Mouse (Mus musculus) small intestine, adult 2 months (tissue): Measurements from ENCODE around the gene Rpsa. TPM values are rescaled to one million over a fixed set of nuclear protein-coding genes. Genes with fewer than 3 reads are reported as not detected.

Experiments
- H3K27ac ChIP-seq: fragments of 200-500 bp; 2 replicates; pipeline ENCODE4 v1.5.1; 2012; ENCODE audit warnings: low read depth, low read length, control low read depth, inconsistent platforms; ENCODE audit not compliant: insufficient read depth
- H3K27me3 ChIP-seq: fragments of 200-500 bp; 2 replicates; pipeline ENCODE4 v1.6.1; 2012; ENCODE audit warnings: mild to moderate bottlenecking, moderate library complexity, low read length, inconsistent platforms; ENCODE audit not compliant: control insufficient read depth, insufficient read depth
- H3K36me3 ChIP-seq: fragments of 200-500 bp; 2 replicates; pipeline ENCODE4 v1.6.1; 2012; ENCODE audit warnings: mild to moderate bottlenecking, low read length, control low read depth, inconsistent platforms; ENCODE audit not compliant: control insufficient read depth, insufficient read depth
- H3K4me1 ChIP-seq: fragments of 200-500 bp; 2 replicates; pipeline ENCODE4 v1.6.1; 2012; ENCODE audit warnings: low read length, inconsistent platforms, mixed read lengths; ENCODE audit not compliant: control insufficient read depth, insufficient read depth, insufficient read length
- H3K4me3 ChIP-seq: fragments of 200-500 bp; 2 replicates; pipeline ENCODE4 v1.5.1; 2012; ENCODE audit warnings: low read depth, mild to moderate bottlenecking, control low read depth, inconsistent platforms, low read length, moderate library complexity
- CTCF ChIP-seq: fragments of 200-500 bp; IDR thresholded peaks from 2 replicates; pipeline ENCODE4 v1.5.1; 2012; ENCODE audit warnings: low read depth, mild to moderate bottlenecking, control low read depth, inconsistent platforms, low read length, moderate library complexity, mixed read lengths; ENCODE audit not compliant: insufficient replicate concordance, insufficient read length; ENCODE audit errors: extremely low read depth
- POLR2A ChIP-seq: fragments of 200-500 bp; IDR thresholded peaks from 2 replicates; pipeline ENCODE4 v1.6.1; 2012; ENCODE audit warnings: low read depth, mild to moderate bottlenecking, control low read depth, inconsistent platforms, low read length, moderate library complexity
- WGBS: fragments of 180-500 bp; shearing (Covaris S2); methylation state at CpG from one replicate; pipeline ENCODE4 v1.1.7; 2018; 5-methylcytosine and 5-hydroxymethylcytosine counted together
- polyA plus RNA-seq: library from polyadenylated mRNA; depleted of rRNA; stranded (reverse); fragments of >200 nt; gene quantifications from 2 replicates; pipeline ENCODE4 v1.2.3, GENCODE M21; 2012; rRNA removed

The Rpsa gene
- 1,611 and 2,329 TPM in 2 replicates for polyA plus RNA-seq

- peak within 1 kb of the TSS; percentile 85 for H3K4me3 ChIP-seq
- WGBS, result under 1% methylated on average over 72 of the region's 72 CpGs
- TF ChIP-seq POLR2A (peak; percentile 67), CTCF (no peak)
- H3K36me3 ChIP-seq, result peaks cover 34% of the 10 kb centered on the region
- peaks cover 9% of the 10 kb centered on the region; the same call in 1 of the 2 replicates for H3K4me1 ChIP-seq
- peak within 1 kb of the TSS; percentile 61 for H3K27ac ChIP-seq
- no peaks in the 10 kb centered on the region for H3K27me3 ChIP-seq
These were observed at the start of gene Rpsa for GRCm38 (mm10) chr9:120127538-120128251. TSS of gene Rpsa (plus strand) at chr9:120127689.

GRCm38 (mm10) chr9:120078241-120078640 lies 49.2 kb upstream of the Rpsa start:
- TF ChIP-seq CTCF (no peak), POLR2A (no peak)
- Histone ChIP-seq H3K4me3 (no peak overlapping the region), H3K27ac (no peak overlapping the region), H3K4me1 (no peaks in the 10 kb centered on the region), H3K36me3 (no peaks in the 10 kb centered on the region), H3K27me3 (no peaks in the 10 kb centered on the region)
- 82% methylated on average over 3 of the region's 3 CpGs for WGBS

DNA sequence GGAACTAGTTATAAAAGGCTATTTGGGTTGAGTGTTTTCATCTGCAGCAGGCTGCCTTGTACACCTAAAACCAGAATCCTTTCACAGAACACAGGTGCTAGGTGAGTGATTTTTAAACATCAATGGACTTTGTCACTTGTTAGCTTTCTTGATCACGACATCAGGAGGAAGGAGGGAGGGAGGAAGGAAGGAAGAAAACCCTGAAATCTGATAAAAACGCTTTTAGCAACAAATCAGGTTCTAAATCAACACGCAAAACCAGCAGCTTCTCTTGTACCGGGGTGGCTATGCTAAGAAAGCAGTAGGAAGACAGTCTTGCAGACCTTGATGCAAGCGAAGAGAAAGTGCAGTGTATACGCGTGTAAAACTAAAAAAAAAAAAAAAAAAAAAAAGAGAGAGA lies 47.6 kb upstream of the Rpsa start:
- TF ChIP-seq POLR2A (no peak), CTCF (no peak)
- Histone ChIP-seq H3K27me3 (no peaks in the 10 kb centered on the region), H3K27ac (no peak overlapping the region), H3K4me3 (no peak overlapping the region), H3K4me1 (no peaks in the 10 kb centered on the region), H3K36me3 (no peaks in the 10 kb centered on the region)
- WGBS, result 44% methylated on average over 7 of the region's 7 CpGs

- Histone ChIP-seq H3K27ac (no peak overlapping the region), H3K4me3 (no peak overlapping the region), H3K36me3 (no peaks in the 10 kb centered on the region), H3K27me3 (no peaks in the 10 kb centered on the region), H3K4me1 (no peaks in the 10 kb centered on the region)
- no peak for TF ChIP-seq POLR2A
- no peak for TF ChIP-seq CTCF
- 79% methylated on average over 8 of the region's 8 CpGs for WGBS
These were observed 46.9 kb upstream of the Rpsa start for GRCm38 (mm10) chr9:120080546-120081108.

DNA sequence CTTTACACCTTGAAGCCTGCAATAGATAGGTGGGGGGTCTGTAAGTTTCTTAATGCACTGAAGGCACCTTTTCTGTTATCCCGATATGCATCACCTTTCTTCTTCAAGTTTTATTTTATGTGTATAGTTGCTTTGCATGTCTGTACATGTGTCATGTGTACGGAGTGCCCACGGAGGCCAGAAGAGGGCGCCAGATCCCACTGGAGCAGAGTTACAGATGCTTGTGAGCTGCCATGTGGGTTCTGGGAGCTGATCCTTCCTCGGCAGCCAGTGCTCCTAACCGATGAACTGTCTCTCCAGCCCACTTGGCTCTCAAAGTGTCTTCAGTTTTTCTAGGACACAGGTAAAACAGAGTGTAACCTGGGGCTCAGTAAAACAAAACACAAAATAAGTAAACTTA lies 46.2 kb upstream of the Rpsa start:
- no peak overlapping the region for H3K4me3 ChIP-seq
- WGBS, result 72% methylated on average over 6 of the region's 6 CpGs
- TF ChIP-seq CTCF (peak; percentile 10; the same call in 1 of the 2 replicates), POLR2A (no peak)
- H3K27me3 ChIP-seq, result no peaks in the 10 kb centered on the region
- H3K4me1 ChIP-seq, result no peaks in the 10 kb centered on the region
- H3K36me3 ChIP-seq, result no peaks in the 10 kb centered on the region
- H3K27ac ChIP-seq, result no peak overlapping the region

DNA sequence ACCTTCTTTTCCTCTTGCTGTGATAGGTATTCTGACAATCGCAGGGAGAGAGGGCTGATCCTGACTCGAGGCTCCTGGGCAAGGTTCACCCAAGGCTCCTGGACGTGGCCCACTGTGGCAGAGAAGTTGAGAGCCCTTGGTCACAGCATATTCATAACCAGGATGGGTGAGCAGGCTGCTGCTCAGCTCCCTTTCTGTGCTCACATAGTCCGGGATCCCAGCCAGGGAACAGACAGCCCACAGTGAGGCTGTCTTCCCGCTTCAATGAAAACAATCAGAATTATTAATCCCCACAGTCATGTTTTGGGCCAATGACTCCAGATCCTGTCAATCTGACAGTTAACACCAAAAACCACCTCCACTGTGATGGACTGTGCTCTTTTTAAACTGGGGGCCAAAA lies 45.5 kb upstream of the Rpsa start:
- H3K27me3 ChIP-seq, result no peaks in the 10 kb centered on the region
- no peak overlapping the region for H3K27ac ChIP-seq
- no peaks in the 10 kb centered on the region for H3K4me1 ChIP-seq
- no peak for TF ChIP-seq CTCF
- TF ChIP-seq POLR2A, result no peak
- no peak overlapping the region for H3K4me3 ChIP-seq
- WGBS, result 64% methylated on average over 5 of the region's 5 CpGs
- H3K36me3 ChIP-seq, result no peaks in the 10 kb centered on the region

DNA sequence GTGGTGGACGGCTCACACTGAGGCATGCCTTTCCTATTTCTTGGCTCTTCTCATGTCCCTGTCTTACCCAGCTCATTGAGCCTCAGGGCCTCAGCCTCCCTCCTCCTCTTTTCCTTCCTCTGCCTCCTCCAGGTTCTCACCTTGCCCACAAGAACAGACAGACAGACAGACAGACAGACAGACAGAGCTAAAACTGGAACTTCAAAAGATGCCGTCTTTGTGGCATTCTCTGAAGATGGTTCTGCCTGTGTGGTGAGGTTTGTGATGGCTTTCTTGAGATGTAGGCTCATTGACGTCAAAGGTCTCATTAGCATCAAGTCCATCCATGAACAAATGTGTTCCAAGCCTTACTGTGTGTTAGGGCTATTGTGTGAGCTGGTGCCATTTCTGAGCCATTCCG lies 44.8 kb upstream of the Rpsa start:
- 83% methylated on average over 4 of the region's 4 CpGs for WGBS
- Histone ChIP-seq H3K4me1 (no peaks in the 10 kb centered on the region), H3K36me3 (no peaks in the 10 kb centered on the region), H3K27ac (no peak overlapping the region), H3K4me3 (no peak overlapping the region), H3K27me3 (no peaks in the 10 kb centered on the region)
- TF ChIP-seq POLR2A, result no peak
- no peak for TF ChIP-seq CTCF

DNA sequence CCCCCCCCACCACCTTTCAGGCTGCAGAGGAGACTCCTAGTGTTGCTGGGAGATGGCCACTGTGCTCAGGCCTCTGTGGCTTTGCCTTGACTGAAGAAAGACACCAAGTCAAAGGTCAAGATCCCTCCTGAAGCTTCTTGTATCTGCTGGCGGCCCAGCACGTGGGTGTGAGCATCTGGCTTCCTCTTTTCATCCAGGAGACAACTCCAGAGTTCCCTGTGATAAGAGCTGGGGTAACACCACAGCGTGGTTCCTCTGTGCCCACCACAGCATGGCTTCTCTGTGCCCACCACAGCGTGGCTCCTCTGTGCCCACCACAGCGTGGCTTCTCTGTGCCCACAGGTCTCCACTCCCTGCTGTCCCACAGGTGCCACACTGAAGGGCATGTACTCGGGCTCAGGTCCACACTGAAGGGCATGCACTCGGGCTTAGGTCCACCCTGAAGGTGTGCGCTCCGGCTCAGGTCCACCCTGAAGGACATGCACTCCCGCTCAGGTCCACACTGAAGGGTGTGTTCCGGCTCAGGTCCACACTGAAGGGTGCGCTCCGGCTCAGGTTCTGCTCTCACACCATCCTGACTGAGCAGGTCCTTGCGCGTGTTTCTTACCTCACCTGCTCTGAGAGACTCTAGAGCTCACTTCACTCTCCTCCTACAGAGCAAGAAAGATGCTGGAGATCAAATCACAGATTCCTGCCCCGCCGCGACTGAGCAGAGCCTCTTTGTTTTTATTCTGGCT lies 44.2 kb upstream of the Rpsa start:
- TF ChIP-seq CTCF (no peak), POLR2A (no peak)
- Histone ChIP-seq H3K4me1 (no peaks in the 10 kb centered on the region), H3K4me3 (no peak overlapping the region), H3K36me3 (no peaks in the 10 kb centered on the region), H3K27ac (no peak overlapping the region), H3K27me3 (no peaks in the 10 kb centered on the region)
- 71% methylated on average over 18 of the region's 18 CpGs for WGBS
